Mouse (Mus musculus) brain, embryonic 14.5 days (tissue): ENCODE measurements around the gene B4galnt1. TPM values are rescaled to one million over a fixed set of nuclear protein-coding genes. Genes with fewer than 3 reads are reported as not detected.

Source experiments
- DNase-seq: peaks from one replicate; pipeline ENCODE4 v3.0.0-alpha.2; 2011; ENCODE audit warnings: low read depth
- CTCF ChIP-seq: fragments of 200-500 bp; IDR thresholded peaks from 2 replicates; pipeline ENCODE4 v1.5.1; 2012; ENCODE audit warnings: inconsistent platforms, mild to moderate bottlenecking, moderate library complexity, borderline replicate concordance; ENCODE audit not compliant: insufficient read depth, insufficient read length; ENCODE audit errors: extremely low read depth
- POLR2A ChIP-seq: fragments of 200-500 bp; IDR thresholded peaks from 2 replicates; pipeline ENCODE4 v1.6.1; 2012; ENCODE audit warnings: mild to moderate bottlenecking, inconsistent platforms, borderline replicate concordance; ENCODE audit not compliant: poor library complexity, insufficient read depth, insufficient read length, severe bottlenecking; ENCODE audit errors: extremely low read depth
- polyA plus RNA-seq: library from polyadenylated mRNA; depleted of rRNA; stranded (reverse); fragments of >200 nt; gene quantifications from 2 replicates; pipeline ENCODE4 v1.2.3, GENCODE M21; 2012; rRNA removed

The B4galnt1 gene
- 48.7 and 72.4 TPM in 2 replicates for polyA plus RNA-seq

GRCm38 (mm10) chr10:127164631-127165353, at the start of gene B4galnt1:
Gene B4galnt1, plus strand, starts transcription at chr10:127165225.
- peak; percentile 95 for DNase-seq
- TF ChIP-seq POLR2A: peak; percentile 87
- TF ChIP-seq CTCF: peak; percentile 96

- TF ChIP-seq POLR2A (no peak), CTCF (no peak)
- no peak for DNase-seq
These were observed 46.6 kb upstream of the B4galnt1 start for GRCm38 (mm10) chr10:127118470-127118869.

- TF ChIP-seq CTCF (no peak), POLR2A (no peak)
- DNase-seq: no peak
These were observed 45.8 kb upstream of the B4galnt1 start for GRCm38 (mm10) chr10:127119229-127119628.

GRCm38 (mm10) chr10:127120301-127121065, 44.5 kb upstream of the B4galnt1 start:
- TF ChIP-seq CTCF (no peak), POLR2A (no peak)
- peak; percentile 31 for DNase-seq

GRCm38 (mm10) chr10:127121066-127121477, 44.0 kb upstream of the B4galnt1 start, which contains the start of gene Os9:
Gene Os9, minus strand, starts transcription at chr10:127121131.
- DNase-seq: peak; percentile 100
- peak; percentile 51; the same call in 1 of the 2 replicates for TF ChIP-seq POLR2A
- TF ChIP-seq CTCF: no peak

GRCm38 (mm10) chr10:127122018-127122417, 43.0 kb upstream of the B4galnt1 start:
- TF ChIP-seq CTCF (no peak), POLR2A (no peak)

GRCm38 (mm10) chr10:127122784-127123435, 42.1 kb upstream of the B4galnt1 start:
- DNase-seq: peak; percentile 89

More at GRCm38 (mm10) chr10:127122018-127122417, 43.0 kb upstream of the B4galnt1 start:
- DNase-seq: no peak

GRCm38 (mm10) chr10:127123436-127123805, 41.6 kb upstream of the B4galnt1 start:
- TF ChIP-seq CTCF (peak; percentile 65; the same call in 1 of the 2 replicates), POLR2A (no peak)
- peak; percentile 90 for DNase-seq

More at GRCm38 (mm10) chr10:127122784-127123435, 42.1 kb upstream of the B4galnt1 start:
- TF ChIP-seq CTCF (no peak), POLR2A (peak; percentile 34; the same call in 1 of the 2 replicates)

- DNase-seq: peak; percentile 67
- peak; percentile 55; the same call in 1 of the 2 replicates for TF ChIP-seq CTCF
- no peak for TF ChIP-seq POLR2A
These were observed 39.6 kb upstream of the B4galnt1 start for GRCm38 (mm10) chr10:127125210-127126001.

GRCm38 (mm10) chr10:127126579-127126978, 38.4 kb upstream of the B4galnt1 start:
- DNase-seq: no peak
- TF ChIP-seq POLR2A: no peak
- TF ChIP-seq CTCF: no peak

GRCm38 (mm10) chr10:127127711-127128279, 37.2 kb upstream of the B4galnt1 start:
- TF ChIP-seq CTCF (no peak), POLR2A (no peak)
- DNase-seq: no peak

GRCm38 (mm10) chr10:127129431-127129830, 35.6 kb upstream of the B4galnt1 start:
- TF ChIP-seq CTCF: no peak
- TF ChIP-seq POLR2A: no peak
- DNase-seq: no peak
